Mouse (Mus musculus): ENCODE results near the gene Ptprn2.

- TF ChIP-seq POLR2A (IDR thresholded peaks at IDR 0.05; ENCODE audit: control insufficient read depth, low read depth, low read length) (no peak), CTCF (IDR thresholded peaks at IDR 0.05; ENCODE audit: control insufficient read depth, insufficient read depth, insufficient replicate concordance, low read depth, low read length) (no peak)
These were observed 13.1 kb downstream of the Ptprn2 start for GRCm38 (mm10) chr12:116498666-116499065.
